Mouse (Mus musculus) midbrain, embryonic 10.5 days (tissue): ENCODE data around the gene Alox5ap. TPM values are rescaled to one million over a fixed set of nuclear protein-coding genes. Genes with fewer than 3 reads are reported as not detected.
A peak's percentile ranks its signal among the peaks of the same experiment; 100 is the strongest.

ENCODE experiments used
- DNase-seq: peaks from one replicate; pipeline ENCODE4 v3.0.0-alpha.2; 2017; ENCODE audit warnings: low spot score
- H3K27ac ChIP-seq: fragments of 300-500 bp; sonication (generic); replicated peaks from 2 replicates; pipeline ENCODE4 v1.5.1; 2016; ENCODE audit warnings: mild to moderate bottlenecking
- H3K27me3 ChIP-seq: fragments of 300-500 bp; sonication (generic); 2 replicates; pipeline ENCODE4 v1.6.1; 2016; ENCODE audit warnings: low read depth, mild to moderate bottlenecking; ENCODE audit not compliant: poor library complexity, severe bottlenecking
- H3K36me3 ChIP-seq: fragments of 300-500 bp; sonication (generic); 2 replicates; pipeline ENCODE4 v1.6.1; 2016; ENCODE audit warnings: mild to moderate bottlenecking, moderate library complexity
- H3K4me1 ChIP-seq: fragments of 300-500 bp; sonication (generic); 2 replicates; pipeline ENCODE4 v1.6.1; 2016
- H3K4me3 ChIP-seq: fragments of 300-500 bp; sonication (generic); 2 replicates; pipeline ENCODE4 v1.5.1; 2016; ENCODE audit warnings: mild to moderate bottlenecking, moderate library complexity
- H3K9me3 ChIP-seq: fragments of 300-500 bp; sonication (generic); replicated peaks from 2 replicates; pipeline ENCODE4 v1.6.1; 2016; ENCODE audit warnings: mild to moderate bottlenecking
- WGBS: fragments of 180-500 bp; shearing (Covaris S2); methylation state at CpG from one replicate; pipeline ENCODE4 v1.1.7; 2016; 5-methylcytosine and 5-hydroxymethylcytosine counted together
- polyA plus RNA-seq: library from polyadenylated mRNA; unstranded; fragments of >200 nt; fragmentation: Nextera tagmentation; extraction: Ambion mirVana; gene quantifications from 2 replicates; pipeline ENCODE4 v1.2.1, GENCODE M21; 2016

Alox5ap gene
- polyA plus RNA-seq, 1 experiment from 2014 or later = 4.8 TPM

DNA sequence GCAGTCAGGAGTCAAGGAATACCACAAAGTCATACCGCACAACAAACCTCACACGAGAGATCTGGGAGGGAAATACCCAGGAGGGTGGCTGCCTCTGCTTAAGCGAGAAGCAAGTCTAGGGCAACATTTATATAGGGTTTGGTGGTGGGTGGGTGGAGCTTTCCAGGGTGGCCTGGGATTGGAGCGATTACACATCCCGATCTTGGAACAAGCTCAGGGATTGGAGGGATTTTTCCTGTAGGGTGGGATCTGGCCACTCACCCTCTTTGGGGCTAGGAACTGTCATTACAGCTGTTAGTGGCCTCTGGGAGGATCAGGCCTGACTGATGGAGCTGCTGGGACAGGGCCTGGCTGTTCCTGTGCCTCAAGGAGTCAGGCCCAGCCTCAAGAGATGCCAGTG lies 26.7 kb downstream of the Alox5ap start:
- H3K4me3 ChIP-seq = no peak overlapping the region
- 86% methylated on average over 5 of the region's 5 CpGs for WGBS

DNA sequence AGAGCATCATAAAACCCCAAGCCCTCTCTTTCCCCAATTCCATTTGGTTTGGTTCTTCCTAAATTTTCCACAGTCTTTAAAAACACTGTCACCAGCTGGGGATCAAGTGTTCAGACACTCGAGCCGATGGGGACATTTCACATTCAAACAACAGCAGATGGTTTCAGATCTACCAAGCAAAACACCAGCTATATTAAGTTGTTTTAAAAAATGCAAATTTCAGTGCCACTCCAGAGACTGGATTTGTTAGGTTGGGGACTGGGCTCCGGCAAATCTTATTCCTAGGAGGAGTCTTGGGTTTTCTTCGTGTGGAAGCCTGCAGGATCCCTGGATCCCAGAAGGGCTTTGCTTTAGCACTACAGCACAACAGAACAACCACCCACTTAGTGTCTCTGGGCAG lies 28.5 kb downstream of the Alox5ap start:
- Histone ChIP-seq H3K27me3 (peaks cover 3% of the 10 kb centered on the region), H3K4me3 (no peak overlapping the region), H3K4me1 (0 out of 2 replicates have a peak, but pooled peaks cover under 1% of the 10 kb centered on the region), H3K9me3 (peaks cover 3% of the 10 kb centered on the region; the same call in 1 of the 2 replicates), H3K36me3 (no peaks in the 10 kb centered on the region), H3K27ac (no peak overlapping the region)
- DNase-seq = no peak
- 82% methylated on average over 4 of the region's 4 CpGs for WGBS

More for the DNA sequence above, 26.7 kb downstream of the Alox5ap start:
- H3K27ac ChIP-seq = no peak overlapping the region
- H3K27me3 ChIP-seq = peaks cover 21% of the 10 kb centered on the region
- H3K9me3 ChIP-seq = 0 out of 2 replicates have a peak, but pooled peaks cover 3% of the 10 kb centered on the region
- no peaks in the 10 kb centered on the region for H3K36me3 ChIP-seq
- H3K4me1 ChIP-seq = peaks cover 18% of the 10 kb centered on the region
- DNase-seq = no peak

DNA sequence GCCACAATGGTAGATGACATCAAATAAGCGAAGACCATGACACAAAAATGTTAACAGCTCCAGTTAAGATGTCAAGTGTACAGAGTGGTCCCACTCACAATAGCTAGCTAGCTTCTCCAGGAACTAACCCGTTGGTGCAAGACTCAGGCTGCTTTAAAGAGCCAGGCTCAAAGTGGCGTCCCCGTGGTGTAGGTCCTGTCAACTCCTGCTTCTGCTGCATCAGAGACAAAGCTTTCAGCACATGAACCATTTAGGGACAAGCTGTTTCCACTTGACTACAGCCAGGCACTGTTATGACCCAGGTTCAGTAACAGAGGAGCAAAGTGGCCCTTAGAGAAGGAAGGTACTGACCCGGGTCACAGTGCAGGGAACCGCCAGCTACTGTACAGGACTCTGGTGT lies 32.2 kb downstream of the Alox5ap start:
- H3K4me1 ChIP-seq = no peaks in the 10 kb centered on the region
- H3K27ac ChIP-seq = no peak overlapping the region
- H3K27me3 ChIP-seq = no peaks in the 10 kb centered on the region
- no peak for DNase-seq
- H3K4me3 ChIP-seq = no peak overlapping the region
- no peaks in the 10 kb centered on the region; the same call in 1 of the 2 replicates for H3K9me3 ChIP-seq
- H3K36me3 ChIP-seq = no peaks in the 10 kb centered on the region
- WGBS = 87% methylated on average over 6 of the region's 6 CpGs

DNA sequence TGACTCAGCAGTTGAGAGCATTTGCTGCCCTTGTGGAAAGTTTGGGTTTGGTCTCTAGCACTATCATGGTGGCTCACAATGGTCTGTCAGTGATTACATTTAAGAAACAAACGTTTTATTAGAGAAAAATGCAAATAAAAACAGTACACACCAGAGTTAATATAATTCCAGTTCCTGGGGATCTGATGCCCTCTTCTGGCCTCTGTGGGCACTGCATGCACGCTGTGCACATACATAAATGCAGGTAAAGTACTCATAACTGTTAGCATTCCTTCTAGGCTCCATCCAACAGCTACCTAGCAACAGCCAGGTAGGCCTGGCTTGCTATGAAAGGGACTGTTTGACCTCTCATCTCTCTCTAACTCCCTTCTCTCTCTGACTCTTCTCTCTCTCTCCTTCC lies 32.9 kb downstream of the Alox5ap start:
- no peak for DNase-seq
- Histone ChIP-seq H3K4me3 (no peak overlapping the region), H3K27ac (no peak overlapping the region), H3K36me3 (no peaks in the 10 kb centered on the region), H3K27me3 (no peaks in the 10 kb centered on the region), H3K9me3 (no peaks in the 10 kb centered on the region; the same call in 1 of the 2 replicates), H3K4me1 (no peaks in the 10 kb centered on the region)
- 66% methylated on average over 2 of the region's 2 CpGs for WGBS

DNA sequence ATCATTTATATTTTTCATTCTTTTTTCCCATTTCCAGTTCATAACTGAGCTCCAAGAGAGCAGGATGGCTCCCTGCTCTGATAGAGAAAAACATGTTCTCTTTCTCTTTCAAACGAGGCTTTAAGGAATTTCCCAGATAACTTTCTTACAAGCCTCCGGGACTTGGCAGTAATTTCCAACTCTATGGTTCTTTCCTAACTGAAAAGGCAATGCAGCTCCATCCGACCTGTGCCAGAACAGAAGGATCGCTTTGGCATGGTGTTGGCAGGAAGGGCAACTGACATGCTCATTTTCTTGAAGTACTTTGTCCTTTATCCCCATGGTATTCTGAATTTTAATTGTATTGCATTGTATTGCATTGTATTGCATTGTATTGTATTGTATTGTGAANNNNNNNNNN lies 33.7 kb downstream of the Alox5ap start:
- Histone ChIP-seq H3K4me3 (no peak overlapping the region), H3K27me3 (no peaks in the 10 kb centered on the region), H3K9me3 (no peaks in the 10 kb centered on the region; the same call in 1 of the 2 replicates), H3K36me3 (no peaks in the 10 kb centered on the region), H3K4me1 (no peaks in the 10 kb centered on the region), H3K27ac (no peak overlapping the region)
- no peak for DNase-seq
- 71% methylated on average over 4 of the region's 4 CpGs for WGBS

DNA sequence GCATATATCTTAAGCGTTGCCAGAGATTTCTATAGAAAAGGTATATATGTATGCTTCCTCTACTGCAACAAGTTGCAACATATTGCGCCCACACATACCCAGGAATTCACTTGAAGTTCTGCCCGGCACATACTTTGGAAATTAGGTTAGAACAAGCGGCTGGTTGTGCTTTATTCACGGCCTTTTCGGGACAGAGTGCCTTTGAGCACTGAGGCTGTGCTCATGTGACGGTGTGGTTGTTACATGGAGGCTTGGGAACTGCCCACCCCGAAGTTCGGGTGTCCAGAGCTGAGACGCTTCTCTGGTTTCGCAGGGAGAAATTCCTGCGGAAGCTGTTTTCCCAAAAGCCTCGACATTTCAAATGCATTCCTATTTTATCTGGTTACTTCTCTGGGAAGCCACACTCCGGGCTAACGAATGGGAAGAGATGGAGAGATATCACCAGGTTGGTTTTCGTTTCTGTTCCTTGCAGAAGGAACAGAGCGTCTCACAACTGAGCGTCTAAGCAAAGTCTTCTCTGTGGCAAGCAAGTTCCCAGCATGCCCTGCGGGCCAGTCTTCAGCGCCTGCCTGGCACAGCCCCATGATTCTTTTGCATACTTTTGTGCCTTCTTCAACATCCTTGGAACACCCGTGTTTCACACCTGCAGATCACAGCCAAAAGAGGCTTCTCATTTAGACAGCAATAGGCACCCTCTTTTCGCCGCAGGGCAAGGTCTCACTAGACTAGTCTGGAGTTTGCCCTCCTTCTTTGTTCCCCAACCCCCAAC lies 48.5 kb downstream of the Alox5ap start:
- H3K36me3 ChIP-seq = no peaks in the 10 kb centered on the region
- H3K4me3 ChIP-seq = no peak overlapping the region
- H3K27ac ChIP-seq = no peak overlapping the region
- no peak for DNase-seq
- 0 out of 2 replicates have a peak, but pooled peaks cover 4% of the 10 kb centered on the region for H3K9me3 ChIP-seq
- no peaks in the 10 kb centered on the region for H3K27me3 ChIP-seq
- H3K4me1 ChIP-seq = peaks cover 16% of the 10 kb centered on the region
- 71% methylated on average over 23 of the region's 23 CpGs for WGBS

DNA sequence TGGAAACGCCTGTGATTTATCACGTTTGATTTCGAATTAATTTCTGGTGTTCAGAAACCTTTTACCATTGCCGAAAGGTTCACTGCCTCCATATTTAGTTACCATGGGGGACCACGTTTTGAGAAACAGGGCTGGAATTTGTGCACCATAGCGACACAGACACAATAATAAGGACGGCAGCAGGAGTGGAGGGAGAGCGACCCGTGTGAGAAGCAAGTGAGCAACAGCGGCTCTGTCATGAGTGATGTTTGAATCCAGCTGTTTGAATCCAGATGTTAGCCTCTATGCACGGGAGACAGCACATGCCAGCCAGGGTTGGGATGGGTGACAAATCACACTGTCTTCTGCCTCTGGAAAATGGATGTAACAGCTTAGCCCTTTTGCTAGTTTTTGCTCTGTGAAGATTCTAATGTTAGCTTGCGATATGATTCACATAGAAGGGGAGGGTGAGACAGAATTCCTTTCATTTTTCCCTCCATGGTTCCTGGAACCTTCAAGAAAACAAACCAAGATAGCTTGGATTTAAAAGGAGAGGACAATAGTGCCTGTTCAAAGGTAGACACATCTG lies 50.0 kb downstream of the Alox5ap start:
- Histone ChIP-seq H3K9me3 (0 out of 2 replicates have a peak, but pooled peaks cover 4% of the 10 kb centered on the region), H3K36me3 (no peaks in the 10 kb centered on the region), H3K27ac (no peak overlapping the region), H3K4me3 (no peak overlapping the region), H3K27me3 (no peaks in the 10 kb centered on the region), H3K4me1 (peaks cover 21% of the 10 kb centered on the region)
- WGBS = 89% methylated on average over 12 of the region's 12 CpGs
- no peak for DNase-seq

DNA sequence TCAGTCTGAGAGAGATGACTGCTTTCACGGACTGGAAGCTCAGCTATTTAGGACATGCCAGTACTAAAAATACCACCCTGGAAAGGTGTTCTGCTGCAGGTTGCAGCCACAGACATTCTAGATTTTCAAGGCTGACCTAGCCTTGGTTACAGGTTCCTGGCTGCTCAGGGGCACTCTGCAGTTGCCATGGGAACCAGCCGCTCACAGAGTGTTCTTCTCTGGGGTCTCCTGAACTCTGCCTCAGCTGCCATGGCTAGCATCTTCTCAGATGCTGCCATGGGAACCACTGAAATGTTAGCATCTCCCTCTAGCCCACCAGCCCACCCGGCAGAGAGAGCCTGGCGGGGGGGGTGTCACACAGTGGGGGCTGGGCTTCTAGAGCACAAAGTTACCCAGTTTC lies 52.4 kb downstream of the Alox5ap start:
- Histone ChIP-seq H3K9me3 (0 out of 2 replicates have a peak, but pooled peaks cover 4% of the 10 kb centered on the region), H3K27ac (peak overlapping the region; percentile 67), H3K4me1 (peaks cover 45% of the 10 kb centered on the region), H3K27me3 (no peaks in the 10 kb centered on the region), H3K4me3 (no peak overlapping the region), H3K36me3 (no peaks in the 10 kb centered on the region)
- DNase-seq = peak; percentile 56
- WGBS = 21% methylated on average over 4 of the region's 4 CpGs

DNA sequence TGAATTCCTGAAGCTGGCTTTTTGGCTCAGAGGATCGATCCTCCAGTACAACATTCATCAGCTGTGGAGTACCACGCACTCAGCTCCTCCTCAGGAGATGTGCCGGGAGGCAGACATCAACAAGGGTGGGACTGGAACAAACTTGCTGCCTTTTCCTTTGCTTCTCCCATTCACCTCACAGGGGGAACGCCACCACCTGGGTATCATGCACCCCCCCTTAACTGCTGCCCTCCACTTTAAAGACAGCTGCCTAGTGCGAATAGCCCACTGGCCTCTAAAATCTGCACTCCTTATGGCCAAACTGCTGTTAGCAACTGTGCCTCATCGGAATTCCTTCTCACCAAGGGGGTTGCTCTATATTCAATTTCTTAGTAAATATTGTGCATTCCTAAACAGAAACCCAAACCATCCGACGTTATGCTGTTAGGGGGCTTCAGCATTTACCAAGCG lies 55.3 kb downstream of the Alox5ap start:
- Histone ChIP-seq H3K27ac (peak overlapping the region; percentile 91), H3K36me3 (no peaks in the 10 kb centered on the region), H3K4me1 (peaks cover 67% of the 10 kb centered on the region), H3K4me3 (peak overlapping the region; percentile 45; the same call in 1 of the 2 replicates), H3K9me3 (0 out of 2 replicates have a peak, but pooled peaks cover 4% of the 10 kb centered on the region), H3K27me3 (no peaks in the 10 kb centered on the region)
- WGBS = 31% methylated on average over 9 of the region's 9 CpGs
- no peak for DNase-seq

DNA sequence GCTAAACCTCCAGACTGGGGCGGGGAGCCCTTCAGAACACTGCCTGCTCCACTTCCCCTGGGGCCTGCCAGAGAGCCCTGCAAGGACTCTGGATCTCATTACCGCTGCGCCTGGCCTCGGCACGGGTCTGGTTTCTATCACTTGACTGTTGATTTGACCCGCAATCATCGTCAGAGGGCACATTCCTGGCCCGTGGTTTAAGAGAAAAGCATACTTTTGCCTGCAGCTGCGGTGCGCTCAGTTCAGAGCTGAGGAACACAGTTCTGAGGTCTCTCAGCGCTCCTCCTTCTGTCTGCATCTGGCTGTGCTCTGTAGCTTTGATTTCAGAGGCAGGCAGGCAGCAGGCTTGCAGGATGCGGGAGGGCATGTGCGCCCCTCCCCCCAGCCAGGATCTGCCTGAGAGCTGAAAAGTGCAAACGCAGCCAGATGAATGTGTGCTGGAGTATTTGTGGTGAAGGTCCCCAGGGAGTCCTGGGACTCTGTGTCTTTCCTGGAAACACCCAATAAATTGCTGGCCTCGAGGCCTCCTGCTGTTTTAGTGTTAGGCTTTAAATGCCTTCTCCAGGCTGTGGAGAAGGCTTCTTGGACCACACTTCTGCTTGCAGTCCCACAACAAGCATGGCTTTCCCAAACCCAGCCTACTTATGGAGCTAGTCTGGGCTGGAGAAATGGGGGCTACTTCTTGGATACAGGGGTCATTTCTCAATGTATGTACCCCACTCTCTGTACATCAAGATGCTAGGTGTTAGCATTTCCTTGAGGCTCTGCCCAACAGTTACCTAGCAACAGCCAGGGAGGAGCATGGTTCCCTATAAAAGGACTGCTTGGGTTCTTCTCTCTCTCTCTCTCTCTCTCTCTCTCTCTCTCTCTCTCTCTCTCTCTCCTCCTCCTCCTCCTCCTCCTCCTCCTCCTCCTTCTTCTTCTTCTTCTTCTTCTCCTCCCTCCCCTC lies 56.2 kb downstream of the Alox5ap start:
- peak; percentile 86 for DNase-seq
- no peaks in the 10 kb centered on the region for H3K9me3 ChIP-seq
- peaks cover 74% of the 10 kb centered on the region for H3K4me1 ChIP-seq
- WGBS = under 1% methylated on average over 15 of the region's 15 CpGs
- H3K36me3 ChIP-seq = no peaks in the 10 kb centered on the region
- peak overlapping the region; percentile 91 for H3K27ac ChIP-seq
- H3K4me3 ChIP-seq = peak overlapping the region; percentile 45
- H3K27me3 ChIP-seq = no peaks in the 10 kb centered on the region

DNA sequence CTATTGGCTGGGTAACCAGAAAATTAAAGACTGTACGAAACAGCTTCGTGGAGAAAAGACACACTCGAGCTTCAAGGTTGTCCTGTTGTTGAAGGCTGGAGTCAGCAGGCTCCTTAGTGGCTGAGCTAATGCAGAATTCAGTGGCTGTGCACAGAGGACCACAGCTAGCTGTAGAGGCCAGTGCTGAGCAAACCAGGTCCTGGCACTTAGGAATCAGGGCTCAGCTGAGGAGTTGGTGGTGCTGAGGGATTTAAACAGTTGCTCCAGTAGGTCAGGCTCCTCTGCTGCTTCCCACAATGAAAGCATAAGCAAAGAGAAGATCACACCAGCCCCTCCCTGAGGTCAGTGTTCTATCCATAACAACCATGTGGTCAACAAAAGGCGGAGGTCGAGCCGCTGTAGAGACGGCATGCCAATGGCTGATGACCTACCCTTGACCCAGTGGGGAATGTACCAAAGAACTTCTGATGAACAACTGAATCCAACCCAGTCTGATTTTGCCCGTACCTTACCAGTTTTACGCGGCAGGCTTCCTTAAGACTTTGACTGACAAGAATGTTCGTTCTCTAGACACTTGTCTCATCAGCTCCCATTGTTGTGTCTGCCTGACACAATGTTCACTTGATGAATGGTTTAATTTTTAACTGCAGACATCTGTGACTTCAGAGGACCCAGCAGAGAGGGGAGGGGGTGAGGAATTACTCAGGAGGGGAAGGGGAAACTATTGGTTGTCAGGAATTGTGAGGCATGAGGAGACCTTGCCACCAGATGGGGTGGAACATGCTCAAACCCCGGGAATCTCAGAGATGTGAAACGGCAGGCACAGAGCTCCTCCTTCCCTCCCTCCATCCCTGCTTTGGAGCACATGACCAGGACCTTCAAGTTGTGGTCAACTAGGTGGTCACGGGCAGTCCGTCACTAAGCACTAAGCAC lies 57.6 kb downstream of the Alox5ap start:
- no peak overlapping the region for H3K4me3 ChIP-seq
- no peaks in the 10 kb centered on the region for H3K36me3 ChIP-seq
- peak; percentile 33 for DNase-seq
- 66% methylated on average over 15 of the region's 15 CpGs for WGBS
- H3K4me1 ChIP-seq = peaks cover 69% of the 10 kb centered on the region
- H3K9me3 ChIP-seq = no peaks in the 10 kb centered on the region
- peak overlapping the region; percentile 91 for H3K27ac ChIP-seq
- H3K27me3 ChIP-seq = no peaks in the 10 kb centered on the region
